Mouse (Mus musculus) ZHBTc4 (cell line): ENCODE measurements around the gene Cd163.

Experiments
- DNase-seq: peaks from one replicate; pipeline ENCODE4 v3.0.0-alpha.2; 2011; ENCODE audit warnings: low read depth, low spot score

Gene Cd163

DNA sequence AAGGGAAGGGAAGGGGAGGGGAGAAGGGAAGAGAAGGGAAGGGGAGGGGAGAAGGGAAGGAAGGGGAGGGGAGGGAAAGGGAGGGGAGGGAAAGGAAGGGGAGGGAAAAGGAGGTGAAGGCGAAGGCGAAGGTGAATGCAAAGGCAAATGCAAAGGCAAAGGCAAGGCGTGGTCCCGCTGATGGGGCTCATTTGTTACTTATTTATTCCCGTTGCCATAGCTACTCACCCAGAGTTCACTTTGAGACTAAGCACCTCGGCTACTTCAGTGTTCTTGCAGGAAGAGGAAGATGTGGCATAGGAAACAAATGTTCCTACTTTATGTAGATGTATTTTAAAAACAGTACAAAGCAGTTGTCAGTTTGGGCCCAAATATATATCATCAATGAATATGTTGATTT is 56.1 kb downstream of the Cd163 start:
- DNase-seq, result peak; percentile 68

- DNase-seq, result peak; percentile 15
Observed at GRCm38 (mm10) chr6:124364328-124364727, 59.9 kb downstream of the Cd163 start.

GRCm38 (mm10) chr6:124373584-124374206 is 69.2 kb downstream of the Cd163 start:
- no peak for DNase-seq

GRCm38 (mm10) chr6:124374683-124375082 is 70.2 kb downstream of the Cd163 start:
- no peak for DNase-seq

DNA sequence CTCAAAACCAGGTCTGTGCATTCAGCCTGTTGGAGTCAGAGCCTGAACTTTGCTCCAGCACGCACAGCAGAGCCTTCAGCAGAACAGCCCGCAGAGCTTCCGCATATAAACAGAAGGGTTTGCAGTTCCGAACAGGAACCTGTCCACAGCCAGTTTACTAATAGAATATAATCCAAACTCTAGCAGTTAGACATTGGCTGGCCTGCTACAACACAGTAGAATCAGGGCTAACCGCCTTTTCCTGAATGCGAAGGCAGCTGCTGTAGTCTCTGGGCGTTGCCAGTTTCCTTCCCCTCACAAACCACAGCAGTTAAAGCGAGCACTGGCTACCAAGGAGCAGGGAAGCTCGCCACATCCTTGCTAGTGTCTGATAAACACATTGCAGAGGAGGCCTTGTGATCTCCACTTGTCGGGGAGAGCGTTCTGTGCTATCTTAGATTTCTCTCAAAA is 71.0 kb downstream of the Cd163 start:
- DNase-seq, result peak; percentile 14

DNA sequence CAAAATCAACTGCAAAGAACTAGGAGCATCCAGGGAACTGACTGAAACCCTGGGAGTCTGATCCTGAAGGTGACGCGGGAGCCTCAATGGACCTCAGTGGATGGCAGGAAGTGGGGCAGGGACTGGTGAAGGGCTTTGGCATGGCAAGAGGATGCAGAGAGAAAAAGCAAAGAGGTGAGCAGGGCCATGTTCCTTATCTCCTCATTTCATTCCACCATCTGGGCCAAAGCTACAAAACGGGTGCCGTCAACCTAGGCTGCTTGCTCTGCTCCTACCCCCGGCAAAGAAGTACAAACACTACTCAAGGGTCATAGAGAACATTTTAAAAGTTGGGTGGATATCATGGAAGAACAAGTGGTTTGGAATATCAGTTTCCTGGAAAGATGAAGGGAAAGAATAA is 71.9 kb downstream of the Cd163 start:
- no peak for DNase-seq

DNA sequence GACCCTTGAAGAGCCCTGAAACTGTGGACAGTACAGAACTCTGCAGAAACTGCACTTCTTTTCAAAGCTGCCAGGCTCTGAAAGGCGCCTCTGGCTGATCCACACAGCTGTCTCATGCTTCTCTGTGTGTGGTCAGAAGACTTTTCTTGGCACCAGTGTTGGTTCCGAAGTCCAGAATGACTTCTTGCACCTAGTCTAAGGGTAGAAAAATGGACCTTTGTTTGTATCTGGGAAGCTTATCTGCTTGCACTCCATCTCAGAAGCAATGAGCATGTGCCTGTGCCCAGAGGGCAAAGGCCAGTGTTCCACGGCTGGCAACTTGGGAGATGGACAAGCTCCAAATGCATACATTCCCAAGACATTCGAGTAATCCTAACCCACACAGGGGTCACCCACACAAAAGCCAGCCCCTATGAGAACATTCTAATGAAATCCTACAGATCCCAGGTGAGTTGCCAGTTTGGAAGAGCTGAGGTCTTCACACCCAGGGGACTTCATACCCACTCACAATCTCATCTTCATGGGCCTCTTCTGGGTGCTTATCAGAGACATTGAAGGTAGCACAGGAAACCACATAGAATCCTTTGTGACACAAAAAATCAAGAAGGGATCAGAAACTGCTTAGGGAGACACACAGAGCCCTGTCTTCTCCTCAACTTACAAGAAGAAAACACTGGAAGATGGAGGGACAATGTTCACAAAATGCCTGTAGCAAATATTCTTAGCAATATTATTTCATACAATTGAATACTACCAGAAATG is 73.2 kb downstream of the Cd163 start:
- DNase-seq, result no peak

DNA sequence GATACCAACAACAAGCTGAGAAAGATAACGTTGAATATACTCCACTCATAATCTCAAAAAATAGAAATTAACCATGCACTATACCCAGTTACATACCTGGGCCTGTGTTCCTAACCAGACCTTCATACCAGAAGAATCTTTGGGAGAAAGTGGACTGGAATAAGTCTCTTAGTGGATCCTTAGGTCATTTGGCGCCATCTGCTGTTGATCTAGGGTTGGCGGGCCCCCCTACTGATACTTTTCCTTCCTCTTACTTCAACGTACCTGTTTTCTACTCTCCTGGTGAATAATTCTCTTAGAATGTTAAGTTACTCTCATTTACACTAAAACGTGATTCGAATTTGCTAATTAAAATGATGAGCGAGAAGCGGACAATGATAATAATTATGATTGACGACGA is 74.9 kb downstream of the Cd163 start:
- peak; percentile 72 for DNase-seq
